Mouse (Mus musculus): ENCODE measurements around the gene Chchd5.

- TF ChIP-seq CTCF (IDR thresholded peaks at IDR 0.05) = no peak
- TF ChIP-seq EP300 (IDR thresholded peaks at IDR 0.05) = no peak
These were observed 13.7 kb upstream of the Chchd5 start for GRCm38 (mm10) chr2:129115706-129116367.

Measured in lung, postnatal 0 days (tissue).